Mouse (Mus musculus) MEL (cell line): ENCODE results near the gene Dpysl4. TPM values are rescaled to one million over a fixed set of nuclear protein-coding genes. Genes with fewer than 3 reads are reported as not detected.

Experiments
- DNase-seq: peaks from one replicate; pipeline ENCODE4 v3.0.0; 2011; ENCODE audit warnings: low read depth, low spot score
- H3K27ac ChIP-seq: 2 replicates; pipeline ENCODE4 v1.5.1; 2012; ENCODE audit warnings: low read depth, mild to moderate bottlenecking, control low read depth, low read length, moderate library complexity; ENCODE audit not compliant: control insufficient read depth
- H3K27me3 ChIP-seq, 2 experiments: fragments of 150-350 bp in 1 of 2; sonication (generic) in 1 of 2; 2 replicates each; pipeline ENCODE4 v1.6.1; 2012; ENCODE audit warnings: low read length in 2 of 2, mild to moderate bottlenecking in 2 of 2, improper control_type of control experiment in 1 of 2, moderate library complexity in 1 of 2; ENCODE audit not compliant: insufficient read depth in 2 of 2, control insufficient read depth in 1 of 2
- H3K36me3 ChIP-seq, 2 experiments: 2 replicates each; pipeline ENCODE4 v1.6.1; 2012 to 2014; ENCODE audit warnings: low read length in 2 of 2, improper control_type of control experiment in 1 of 2, inconsistent platforms in 1 of 2, mild to moderate bottlenecking in 1 of 2; ENCODE audit not compliant: insufficient read depth in 2 of 2, control insufficient read depth in 1 of 2
- H3K4me1 ChIP-seq, 2 experiments: fragments of 150-350 bp in 1 of 2; sonication (generic) in 1 of 2; 2 replicates each; pipeline ENCODE4 v1.6.1; 2012; ENCODE audit warnings: low read length in 2 of 2, improper control_type of control experiment in 1 of 2, mild to moderate bottlenecking in 1 of 2; ENCODE audit not compliant: insufficient read depth in 2 of 2, control insufficient read depth in 1 of 2
- H3K4me3 ChIP-seq, 2 experiments: fragments of 150-350 bp in 1 of 2; sonication (generic) in 1 of 2; 2 replicates each; pipeline ENCODE4 v1.5.1; 2012; ENCODE audit warnings: low read depth in 2 of 2, low read length in 2 of 2, mild to moderate bottlenecking in 2 of 2, moderate library complexity in 2 of 2, control low read depth in 1 of 2, improper control_type of control experiment in 1 of 2; ENCODE audit not compliant: control insufficient read depth in 1 of 2, insufficient read depth in 1 of 2
- H3K79me2 ChIP-seq: 2 replicates; pipeline ENCODE4 v1.6.1; 2012; ENCODE audit warnings: mild to moderate bottlenecking, low read length, moderate library complexity; ENCODE audit not compliant: control insufficient read depth, poor library complexity, insufficient read depth
- H3K9ac ChIP-seq: 2 replicates; pipeline ENCODE4 v1.6.1; 2012; ENCODE audit warnings: low read depth, mild to moderate bottlenecking, control low read depth, low read length, moderate library complexity; ENCODE audit not compliant: control insufficient read depth, poor library complexity, severe bottlenecking
- H3K9me3 ChIP-seq: fragments of 150-350 bp; sonication (generic); replicated peaks from 2 replicates; pipeline ENCODE4 v1.6.1; 2012; ENCODE audit warnings: mild to moderate bottlenecking, low read length, improper control_type of control experiment, moderate library complexity; ENCODE audit not compliant: insufficient read depth
- CHD1 ChIP-seq: IDR thresholded peaks from 2 replicates; pipeline ENCODE4 v1.6.1; 2012; ENCODE audit warnings: low read depth, mild to moderate bottlenecking, inconsistent platforms, low read length, improper control_type of control experiment
- CTCF ChIP-seq, 3 experiments: IDR thresholded peaks in 2 of 3; conservative IDR thresholded peaks in 1 of 3; 2 replicates each; pipeline ENCODE4 v1.5.1; 2011 to 2012; ENCODE audit warnings: low read length in 3 of 3, low read depth in 2 of 3, mild to moderate bottlenecking in 2 of 3, improper control_type of control experiment in 1 of 3, inconsistent platforms in 1 of 3, mixed read lengths in 1 of 3, moderate library complexity in 1 of 3; ENCODE audit not compliant: control insufficient read depth in 1 of 3, insufficient read depth in 1 of 3, poor library complexity in 1 of 3, severe bottlenecking in 1 of 3
- ELF1 ChIP-seq: IDR thresholded peaks from 2 replicates; pipeline ENCODE4 v1.6.1; 2014; ENCODE audit warnings: low read depth, mild to moderate bottlenecking, inconsistent platforms, low read length, improper control_type of control experiment, moderate library complexity
- ETS1 ChIP-seq: IDR thresholded peaks from 2 replicates; pipeline ENCODE4 v1.6.1; 2012; ENCODE audit warnings: low read depth, mild to moderate bottlenecking, inconsistent platforms, low read length, improper control_type of control experiment, moderate library complexity
- GABPA ChIP-seq: IDR thresholded peaks from 2 replicates; pipeline ENCODE4 v1.6.1; 2012; ENCODE audit warnings: low read depth, mild to moderate bottlenecking, inconsistent platforms, low read length, improper control_type of control experiment, moderate library complexity
- GATA1 ChIP-seq: IDR thresholded peaks from 2 replicates; pipeline ENCODE4 v1.6.1; 2011; ENCODE audit warnings: low read depth, low read length, improper control_type of control experiment
- HCFC1 ChIP-seq: IDR thresholded peaks from 2 replicates; pipeline ENCODE4 v1.6.1; 2012; ENCODE audit warnings: low read depth, mild to moderate bottlenecking, inconsistent platforms, low read length, improper control_type of control experiment, moderate library complexity
- KAT2A ChIP-seq: conservative IDR thresholded peaks from 2 replicates; pipeline ENCODE4 v1.6.1; 2012; ENCODE audit warnings: low read depth, low read length, improper control_type of control experiment, inconsistent platforms
- MAX ChIP-seq: IDR thresholded peaks from 2 replicates; pipeline ENCODE4 v1.6.1; 2011; ENCODE audit warnings: low read length, improper control_type of control experiment
- MAZ ChIP-seq: IDR thresholded peaks from 2 replicates; pipeline ENCODE4 v1.6.1; 2012; ENCODE audit warnings: low read depth, mild to moderate bottlenecking, inconsistent platforms, low read length, improper control_type of control experiment
- MEF2A ChIP-seq: IDR thresholded peaks from 2 replicates; pipeline ENCODE4 v1.6.1; 2014; ENCODE audit warnings: low read depth, mild to moderate bottlenecking, inconsistent platforms, low read length, improper control_type of control experiment; ENCODE audit not compliant: poor library complexity, insufficient replicate concordance, severe bottlenecking; ENCODE audit errors: extremely low read depth
- MXI1 ChIP-seq: IDR thresholded peaks from 2 replicates; pipeline ENCODE4 v1.6.1; 2011; ENCODE audit warnings: mild to moderate bottlenecking, low read depth, low read length, improper control_type of control experiment
- MYB ChIP-seq: IDR thresholded peaks from 2 replicates; pipeline ENCODE4 v1.6.1; 2011; ENCODE audit warnings: mild to moderate bottlenecking, low read depth, low read length, improper control_type of control experiment
- POLR2AphosphoS2 ChIP-seq: IDR thresholded peaks from 2 replicates; pipeline ENCODE4 v1.6.1; 2011; ENCODE audit warnings: low read length, improper control_type of control experiment
- POLR2AphosphoS5 ChIP-seq: IDR thresholded peaks from 2 replicates; pipeline ENCODE4 v1.6.1; 2012; ENCODE audit warnings: low read depth, borderline replicate concordance, mild to moderate bottlenecking, inconsistent platforms, low read length, moderate library complexity, mixed read lengths
- TAL1 ChIP-seq: IDR thresholded peaks from 2 replicates; pipeline ENCODE4 v1.6.1; 2012; ENCODE audit warnings: mild to moderate bottlenecking, inconsistent platforms, low read length, moderate library complexity, mixed read lengths
- TCF12 ChIP-seq: IDR thresholded peaks from 2 replicates; pipeline ENCODE4 v1.6.1; 2014; ENCODE audit warnings: low read depth, mild to moderate bottlenecking, inconsistent platforms, low read length, improper control_type of control experiment, moderate library complexity
- UBTF ChIP-seq: IDR thresholded peaks from 2 replicates; pipeline ENCODE4 v1.6.1; 2012; ENCODE audit warnings: low read depth, mild to moderate bottlenecking, inconsistent platforms, low read length, improper control_type of control experiment, moderate library complexity, borderline replicate concordance; ENCODE audit not compliant: insufficient read depth
- USF2 ChIP-seq, 2 experiments: IDR thresholded peaks; 2 replicates each; pipeline ENCODE4 v1.6.1; 2011 to 2012; ENCODE audit warnings: improper control_type of control experiment in 2 of 2, low read length in 2 of 2, borderline replicate concordance in 1 of 2, inconsistent platforms in 1 of 2, low read depth in 1 of 2, mild to moderate bottlenecking in 1 of 2; ENCODE audit not compliant: insufficient read depth in 1 of 2
- ZC3H11A ChIP-seq: IDR thresholded peaks from 2 replicates; pipeline ENCODE4 v1.6.1; 2012; ENCODE audit warnings: low read depth, mild to moderate bottlenecking, inconsistent platforms, low read length, improper control_type of control experiment
- ZMIZ1 ChIP-seq: IDR thresholded peaks from 2 replicates; pipeline ENCODE4 v1.6.1; 2012; ENCODE audit warnings: low read depth, mild to moderate bottlenecking, inconsistent platforms, low read length, improper control_type of control experiment, moderate library complexity
- ZNF384 ChIP-seq: IDR thresholded peaks from 2 replicates; pipeline ENCODE4 v1.6.1; 2012; ENCODE audit warnings: low read depth, mild to moderate bottlenecking, inconsistent platforms, low read length, improper control_type of control experiment
- polyA plus RNA-seq, 2 experiments: library from polyadenylated mRNA; stranded (reverse) in 1 of 2; unstranded in 1 of 2; fragments of >175 nt in 1 of 2; fragments of >200 nt in 1 of 2; gene quantifications; 2 replicates each; pipeline versions ENCODE4 v1.2.1 to v1.2.4; 2012; ENCODE audit warnings: low replicate concordance in 2 of 2, low read depth in 1 of 2; ENCODE audit not compliant: insufficient read length in 2 of 2, insufficient read depth in 1 of 2, missing spikeins in 1 of 2
- total RNA-seq: library from RNA; depleted of rRNA; stranded (reverse); fragments of 300-350 nt; gene quantifications from 2 replicates; pipeline ENCODE4 v1.2.3, GENCODE M21; 2012

The Dpysl4 gene
- total and polyA plus RNA-seq, 3 experiments, result not detected

DNA sequence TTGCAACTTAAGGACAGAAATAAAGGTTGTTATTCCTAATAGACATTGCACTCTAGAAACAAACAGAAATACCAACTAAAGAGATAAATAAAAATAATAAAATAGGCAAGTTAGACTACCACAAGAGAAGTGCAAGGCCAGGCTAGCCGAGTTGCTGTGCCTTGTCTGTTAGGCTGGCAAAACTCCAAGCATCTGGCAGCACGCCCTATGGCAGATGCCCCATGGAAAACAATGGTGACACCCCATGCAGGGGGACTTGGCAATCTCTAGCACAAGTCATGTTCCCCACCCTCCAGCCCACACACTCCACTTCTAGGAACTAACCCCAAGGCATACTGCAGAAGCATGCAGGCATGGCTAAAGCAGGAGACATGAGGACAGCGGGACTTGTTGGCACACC is 47.6 kb downstream of the Dpysl4 start:
- Histone ChIP-seq H3K36me3 (no peaks in the 10 kb centered on the region), H3K4me3 (no peak overlapping the region), H3K27me3 (no peaks in the 10 kb centered on the region), H3K9me3 (no peaks in the 10 kb centered on the region)
- no peak for TF ChIP-seq MAZ
- TF ChIP-seq ETS1, result no peak
- no peak for TF ChIP-seq UBTF
- TF ChIP-seq MAX, result no peak
- no peak for TF ChIP-seq CHD1
- TF ChIP-seq POLR2AphosphoS2, result no peak
- no peak for TF ChIP-seq ZMIZ1
- TF ChIP-seq HCFC1, result no peak
- no peak for TF ChIP-seq MYB
- TF ChIP-seq, all 39 proteins: peak for 0
- Histone ChIP-seq H3K9ac (no peak overlapping the region), H3K4me1 (no peaks in the 10 kb centered on the region), H3K79me2 (no peaks in the 10 kb centered on the region), H3K27ac (no peak overlapping the region)
- no peak for DNase-seq

DNA sequence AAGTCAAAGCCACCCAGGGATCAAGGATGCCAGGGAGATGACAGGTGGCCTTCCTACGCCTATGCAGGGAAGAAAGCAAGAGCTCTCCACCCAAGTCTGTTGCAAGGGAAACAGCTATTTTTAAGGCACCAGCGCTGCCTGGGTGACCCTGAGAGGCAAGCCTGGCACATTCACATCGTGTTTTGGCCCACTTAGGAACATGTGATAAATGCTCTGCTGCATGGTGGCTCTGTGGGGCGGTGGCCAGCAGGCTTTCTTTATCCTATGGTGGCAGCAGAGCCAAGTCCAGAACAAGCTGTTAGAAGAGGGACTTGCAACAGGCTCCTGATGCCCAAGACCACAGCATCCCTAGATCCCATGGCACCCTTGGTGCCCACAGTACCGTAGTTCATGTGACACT is 49.4 kb downstream of the Dpysl4 start:
- no peak for TF ChIP-seq ETS1
- TF ChIP-seq MXI1, result no peak
- no peak for TF ChIP-seq USF2 (IDR thresholded peaks at IDR 0.05; ENCODE audit: borderline replicate concordance in 1 of 2, insufficient read depth in 1 of 2, low read depth in 1 of 2, low read length in 2 of 2)
- no peak for TF ChIP-seq MAX
- TF ChIP-seq ZC3H11A, result no peak
- TF ChIP-seq GATA1, result no peak
- no peak for TF ChIP-seq HCFC1
- no peak for TF ChIP-seq TAL1
- TF ChIP-seq CTCF (IDR thresholded peaks at IDR 0.05 in 2 of 3, conservative IDR thresholded peaks at IDR 0.05 in 1 of 3; ENCODE audit: control insufficient read depth in 1 of 3, insufficient read depth in 1 of 3, low read depth in 2 of 3, low read length in 3 of 3, poor library complexity in 1 of 3, severe bottlenecking in 1 of 3), result no peak
- no peak for TF ChIP-seq MYB
- TF ChIP-seq GABPA, result no peak
- TF ChIP-seq MEF2A, result no peak
- TF ChIP-seq ELF1, result no peak
- no peak for TF ChIP-seq KAT2A
- TF ChIP-seq POLR2AphosphoS5, result no peak
- TF ChIP-seq CHD1, result no peak
- no peak for TF ChIP-seq ZNF384
- no peak for TF ChIP-seq TCF12
- TF ChIP-seq, all 39 proteins: peak for 0
- H3K27me3 ChIP-seq, result no peaks in the 10 kb centered on the region

More for the DNA sequence above, 49.4 kb downstream of the Dpysl4 start:
- H3K9ac ChIP-seq, result no peak overlapping the region
- no peak overlapping the region for H3K4me3 ChIP-seq
- H3K36me3 ChIP-seq, result no peaks in the 10 kb centered on the region
- no peak overlapping the region for H3K27ac ChIP-seq
- H3K9me3 ChIP-seq, result no peaks in the 10 kb centered on the region
- no peaks in the 10 kb centered on the region for H3K4me1 ChIP-seq
- H3K79me2 ChIP-seq, result no peaks in the 10 kb centered on the region
- DNase-seq, result no peak
